Mouse (Mus musculus) c-Kit-positive CD71-negative TER-119-negative erythroid progenitor cells, embryonic 14.5 days (primary cell): ENCODE measurements around the gene Lgals1.
"Not testable (repeated sequence)": the region's sequence is repeated elsewhere in the genome, so short reads cannot be mapped to it uniquely, and the experiment has no call there.

Experiments
- DNase-seq: peaks from one replicate; pipeline ENCODE4 v3.0.0-alpha.2; 2013; ENCODE audit warnings: low read depth

Gene Lgals1

DNA sequence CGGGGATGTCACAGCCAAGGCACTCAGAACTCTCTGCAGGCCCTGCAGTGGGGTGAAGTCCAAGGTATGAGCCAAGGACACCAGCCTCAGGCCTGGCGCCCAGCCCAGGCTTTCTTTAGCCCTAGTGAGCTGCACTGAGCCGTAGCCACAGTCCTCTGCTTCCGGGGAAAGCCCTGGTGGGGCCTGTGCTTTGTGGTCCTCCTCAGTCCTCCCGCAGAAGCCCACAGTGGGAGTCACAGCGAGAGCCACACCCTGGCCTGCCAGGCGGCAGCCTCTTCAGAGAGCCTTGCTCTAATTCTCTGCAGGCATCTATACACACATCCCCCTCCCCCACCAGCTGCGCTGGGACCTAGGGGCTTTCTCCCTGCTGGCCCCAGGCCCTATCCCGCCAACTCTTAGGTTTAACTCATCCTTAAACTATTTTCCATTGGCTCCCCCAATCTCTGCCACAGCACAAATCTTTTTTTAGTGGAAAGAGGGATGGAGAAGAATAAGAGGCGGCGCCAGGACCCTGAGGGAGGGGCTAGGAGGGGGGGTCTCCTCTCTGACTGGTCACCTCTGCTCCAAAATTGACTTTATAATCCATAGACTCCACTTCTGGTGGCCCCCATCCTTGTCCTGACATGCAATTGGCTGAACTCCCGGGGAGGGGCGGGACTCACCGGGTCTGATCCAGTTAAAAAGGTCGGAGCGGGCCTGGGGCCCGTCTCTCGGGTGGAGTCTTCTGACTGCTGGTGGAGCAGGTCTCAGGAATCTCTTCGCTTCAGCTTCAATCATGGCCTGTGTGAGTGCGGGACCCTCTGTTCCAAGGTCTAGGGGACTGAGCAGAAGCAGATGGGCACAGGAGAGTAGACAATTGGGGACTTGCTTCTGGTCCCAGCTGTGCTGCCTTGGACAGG, at the start of gene Lgals1:
Gene Lgals1 (plus strand): TSS at position 705 of the 899 bp plus-strand sequence.
- DNase-seq: peak; percentile 75

DNA sequence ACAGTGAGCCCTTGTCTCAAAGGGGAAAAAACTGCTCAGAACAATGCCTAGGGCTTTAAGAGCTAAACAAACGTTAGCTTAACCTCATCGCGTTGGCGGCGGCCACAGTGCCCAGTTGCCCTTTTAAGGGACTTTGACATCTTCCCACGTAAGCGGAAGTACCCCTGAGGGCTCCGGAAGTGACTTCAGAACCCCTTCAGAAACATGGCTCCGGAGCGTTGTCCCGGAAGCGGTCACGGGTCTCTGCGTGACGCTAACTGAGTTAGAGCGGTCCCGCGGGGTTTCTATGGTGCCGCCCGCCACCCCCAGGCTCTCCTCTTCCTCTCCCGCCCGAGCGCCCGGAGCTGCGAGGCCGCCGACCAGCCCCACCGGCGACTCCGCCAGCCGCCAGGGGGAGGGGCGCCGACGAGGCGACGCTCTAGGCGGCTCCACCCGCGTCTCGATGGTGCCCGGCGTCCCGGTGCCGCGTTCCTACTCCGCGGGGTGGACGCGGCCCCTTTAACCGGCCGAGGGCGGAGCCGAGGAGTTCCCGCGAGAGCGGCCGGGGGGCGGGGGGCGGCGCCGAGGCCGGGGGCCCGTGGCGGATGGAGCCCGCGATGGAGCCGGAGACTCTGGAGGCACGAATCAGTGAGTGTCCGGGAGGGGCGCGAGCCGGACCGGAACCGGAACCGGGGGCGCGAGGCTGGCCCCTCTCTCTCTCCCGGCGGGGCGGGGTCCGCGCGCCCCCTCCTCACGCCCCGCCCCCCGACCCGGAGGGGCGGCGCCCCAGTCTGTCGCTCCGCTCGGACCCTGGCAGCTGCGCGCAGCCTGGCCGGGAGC, 49.3 kb upstream of the Lgals1 start, which contains the start of gene Gga1:
Gene Gga1 (plus strand): TSS at position 200 of the 819 bp plus-strand sequence.
- peak; percentile 95 for DNase-seq

DNA sequence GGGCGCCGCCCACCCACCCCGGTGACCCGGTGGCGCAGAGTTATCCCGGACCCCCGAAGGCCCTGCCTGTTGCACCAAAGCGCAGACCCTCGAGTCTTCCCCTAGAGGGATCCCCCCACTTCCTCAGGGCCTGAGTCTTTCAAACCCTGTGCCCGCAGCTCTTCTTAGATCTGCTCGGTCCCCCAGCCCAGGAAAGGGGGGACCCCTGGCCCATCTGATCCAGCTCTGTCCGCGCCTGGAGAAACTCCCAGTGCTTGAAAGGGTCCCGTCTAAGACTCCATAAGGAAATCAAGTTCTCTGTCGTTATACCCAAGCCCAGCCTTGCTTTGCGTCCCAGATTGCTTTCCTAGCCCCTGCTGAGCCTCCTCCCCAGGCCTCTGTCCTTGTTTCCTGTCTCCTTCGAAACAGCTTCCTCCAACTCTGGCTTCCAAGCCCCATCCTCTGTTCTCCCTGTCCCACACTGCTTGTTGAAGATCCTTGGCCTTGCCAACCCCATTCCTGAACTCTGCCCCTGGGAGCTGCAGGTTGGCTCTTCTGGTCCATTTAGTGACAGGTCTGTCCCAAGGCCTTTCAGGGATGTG, 48.6 kb upstream of the Lgals1 start:
- no peak for DNase-seq

DNA sequence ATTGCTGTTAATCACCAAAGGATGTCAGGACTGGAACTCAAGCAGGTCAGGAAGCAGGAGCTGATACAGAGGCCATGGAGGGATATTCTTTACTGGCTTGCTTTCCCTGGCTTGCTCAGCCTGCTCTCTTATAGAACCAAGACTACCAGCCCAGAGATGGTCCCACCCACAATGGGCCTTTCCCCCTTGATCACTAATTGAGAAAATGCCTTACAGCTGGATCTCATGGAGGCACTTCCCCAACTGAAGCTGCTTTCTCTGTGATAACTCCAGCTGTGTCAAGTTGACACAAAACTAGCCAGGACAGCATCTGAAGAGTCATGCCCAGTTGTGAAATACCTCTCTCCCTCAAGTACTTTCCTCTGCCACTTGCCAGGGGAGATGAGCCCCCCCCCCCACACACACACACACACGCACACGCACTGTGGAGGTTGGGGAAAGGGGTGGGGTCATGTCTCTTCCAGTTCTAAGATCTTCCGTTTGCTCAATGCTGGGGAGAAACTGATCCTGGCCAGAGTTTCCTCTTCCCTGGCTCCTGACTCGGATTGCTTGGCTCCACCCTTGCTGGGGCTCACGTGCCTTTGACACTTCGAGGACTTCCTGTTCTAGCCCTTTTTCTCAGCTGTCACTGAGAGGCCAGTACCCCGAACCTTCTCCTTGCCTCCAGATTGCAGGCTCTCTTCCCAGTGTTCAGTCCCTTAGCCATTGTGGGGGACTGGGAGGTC, 47.6 kb upstream of the Lgals1 start:
- not testable (repeated sequence) for DNase-seq

DNA sequence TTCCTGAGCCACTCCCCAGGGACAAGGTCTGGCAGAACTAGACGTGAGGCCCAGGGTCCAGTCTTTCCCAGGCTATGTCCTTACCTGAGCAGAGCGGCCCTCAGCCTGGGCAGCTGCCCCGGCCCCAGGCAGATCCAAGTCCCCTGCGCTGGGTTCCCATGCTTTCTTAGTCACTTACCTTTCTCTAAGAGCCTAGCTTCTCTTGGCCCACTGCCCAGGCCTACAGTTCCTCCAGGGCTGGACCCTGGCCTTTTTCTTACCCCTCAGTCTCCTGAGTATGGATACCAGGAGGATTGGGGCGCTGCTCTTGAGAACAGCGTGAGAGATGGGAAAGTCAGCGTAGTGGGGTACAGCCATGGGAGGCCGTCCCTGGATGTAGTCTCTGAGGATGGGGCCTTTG, 46.1 kb upstream of the Lgals1 start:
- no peak for DNase-seq

DNA sequence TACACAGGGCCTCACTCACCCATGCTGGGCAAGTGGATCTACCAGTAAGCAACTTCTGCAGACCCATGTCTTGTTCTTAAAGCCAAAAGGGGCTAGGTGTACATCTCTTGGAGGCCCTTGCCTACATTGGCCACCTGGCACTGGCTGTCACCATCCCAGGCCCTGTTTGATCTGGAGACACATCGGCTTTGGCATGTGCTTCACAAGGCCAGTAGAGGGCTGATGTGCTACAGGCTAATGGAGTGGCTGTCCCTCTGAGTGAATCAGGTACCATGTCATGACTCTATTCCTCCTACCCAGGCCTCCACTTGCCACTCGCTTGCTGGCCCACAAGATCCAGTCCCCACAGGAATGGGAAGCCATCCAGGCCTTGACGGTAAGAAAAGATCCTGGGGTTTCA, 44.7 kb upstream of the Lgals1 start:
- DNase-seq: no peak

DNA sequence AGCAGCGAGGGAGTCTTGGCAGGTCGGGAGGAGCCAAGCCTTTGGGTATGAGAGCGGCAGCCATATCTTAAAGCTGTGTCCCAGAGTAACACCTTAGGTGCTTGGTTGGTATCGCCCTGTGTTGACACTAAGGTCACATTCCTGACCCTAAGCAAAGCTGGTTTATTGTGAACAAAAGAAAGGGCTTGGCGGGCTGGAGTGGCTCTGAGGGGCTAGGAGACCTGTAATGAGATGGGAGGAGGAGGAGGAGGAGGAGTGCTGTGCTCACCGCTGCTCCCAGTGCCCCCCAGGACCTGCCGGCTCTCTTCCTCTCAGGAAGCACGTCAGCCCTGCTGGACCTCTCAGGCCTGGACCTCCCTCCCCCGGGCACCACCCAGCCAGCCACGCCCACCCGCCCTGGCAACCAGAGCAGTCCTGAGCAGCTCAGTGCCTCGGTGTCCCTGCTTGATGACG, 37.1 kb upstream of the Lgals1 start:
- DNase-seq: no peak

DNA sequence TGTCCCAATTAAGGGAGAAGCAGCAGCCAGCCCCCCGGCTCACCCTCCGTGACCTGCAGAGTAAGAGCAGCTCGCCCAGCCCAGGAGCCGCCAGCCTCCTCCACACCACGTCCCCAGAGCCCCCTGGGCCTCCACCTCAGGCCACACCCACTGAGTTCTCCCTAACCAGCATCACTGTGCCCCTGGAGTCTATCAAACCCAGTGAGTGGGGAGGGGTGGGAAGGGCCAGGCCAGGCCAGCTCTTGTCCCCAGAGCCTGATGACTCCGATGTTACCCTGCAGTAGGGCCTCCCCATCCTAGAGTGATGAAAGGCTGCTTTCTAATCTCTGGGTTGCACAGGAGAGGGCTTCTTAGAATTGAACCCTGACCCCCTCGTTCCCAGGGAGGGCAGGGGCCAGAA, 34.1 kb upstream of the Lgals1 start:
- no peak for DNase-seq

DNA sequence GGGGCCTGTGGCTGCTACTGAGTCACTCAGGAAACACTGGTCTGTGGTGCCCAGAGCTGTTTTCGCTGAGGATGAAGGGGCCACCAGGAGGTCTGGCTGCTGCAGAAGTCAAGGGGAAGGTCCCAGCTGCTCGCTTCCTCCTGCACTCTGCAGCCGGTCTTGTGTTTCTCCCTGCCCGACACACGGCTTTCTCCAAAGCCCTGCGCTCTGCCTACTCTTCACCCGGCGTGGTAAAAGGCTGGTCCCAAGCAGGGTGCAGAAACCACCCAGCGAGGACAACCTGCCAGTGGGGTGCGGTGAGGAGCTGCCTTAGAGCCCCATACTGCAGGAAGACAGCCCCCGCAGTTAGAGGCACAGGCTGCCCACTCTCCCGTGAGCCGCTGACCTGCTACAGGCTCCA, 31.8 kb upstream of the Lgals1 start:
- no peak for DNase-seq

DNA sequence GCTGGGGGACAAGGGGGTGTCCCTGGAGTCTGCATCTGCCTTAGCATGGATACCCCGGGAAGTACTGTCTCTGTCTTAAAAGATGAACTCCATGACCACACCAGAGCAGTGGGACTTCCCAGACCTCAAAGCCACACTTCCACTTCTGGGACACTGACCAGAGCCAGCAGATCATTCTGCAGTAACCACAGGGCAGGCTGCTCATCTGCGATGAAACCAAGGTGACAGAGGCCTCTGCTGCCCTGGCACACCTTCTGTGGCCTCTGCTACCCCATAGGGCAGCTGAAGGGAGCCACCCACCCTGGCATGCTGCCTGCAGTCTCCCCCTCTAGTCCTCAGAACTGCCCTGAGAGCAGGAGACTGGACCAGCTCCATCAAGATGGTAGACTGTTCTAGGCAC, 30.8 kb upstream of the Lgals1 start:
- no peak for DNase-seq

DNA sequence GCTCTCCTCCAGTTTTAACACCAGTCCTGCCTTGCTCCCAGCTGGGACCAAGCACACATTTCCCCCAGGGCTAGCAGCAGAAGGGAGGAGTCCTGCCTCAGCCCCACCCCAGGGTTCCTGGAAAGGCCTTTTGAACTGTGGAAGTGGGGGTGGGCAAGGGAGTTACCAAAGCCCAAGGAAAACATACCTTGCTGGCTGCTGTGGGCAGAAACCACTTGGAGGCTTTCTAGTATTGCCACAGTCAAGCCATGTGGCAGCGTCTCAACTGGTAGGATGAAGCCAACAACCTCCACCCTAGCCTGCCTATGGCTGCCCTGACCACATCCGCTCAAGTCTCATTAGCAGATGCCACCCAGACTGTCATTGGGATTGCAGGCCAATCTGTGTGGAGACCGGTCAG, 30.4 kb upstream of the Lgals1 start:
- no peak for DNase-seq

DNA sequence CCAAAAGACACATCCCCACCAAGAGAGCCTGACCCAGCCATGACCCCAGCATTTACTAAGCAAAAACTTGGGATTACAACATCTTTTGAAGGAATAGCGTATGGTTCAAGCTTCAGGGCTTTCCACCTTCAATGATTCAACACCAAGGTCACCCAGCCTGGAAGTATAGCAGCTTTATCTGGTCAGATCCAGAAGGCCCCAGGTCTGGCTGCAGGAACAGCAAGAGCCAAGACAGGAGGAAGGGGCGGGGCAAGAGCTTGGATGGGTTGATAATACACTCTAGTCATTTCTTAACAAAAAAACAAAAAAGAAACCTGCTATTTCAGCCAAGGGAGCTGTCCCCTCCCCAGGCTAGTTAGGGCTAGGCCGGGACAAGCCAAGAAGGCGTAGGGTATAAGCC, 29.0 kb upstream of the Lgals1 start:
- no peak for DNase-seq

DNA sequence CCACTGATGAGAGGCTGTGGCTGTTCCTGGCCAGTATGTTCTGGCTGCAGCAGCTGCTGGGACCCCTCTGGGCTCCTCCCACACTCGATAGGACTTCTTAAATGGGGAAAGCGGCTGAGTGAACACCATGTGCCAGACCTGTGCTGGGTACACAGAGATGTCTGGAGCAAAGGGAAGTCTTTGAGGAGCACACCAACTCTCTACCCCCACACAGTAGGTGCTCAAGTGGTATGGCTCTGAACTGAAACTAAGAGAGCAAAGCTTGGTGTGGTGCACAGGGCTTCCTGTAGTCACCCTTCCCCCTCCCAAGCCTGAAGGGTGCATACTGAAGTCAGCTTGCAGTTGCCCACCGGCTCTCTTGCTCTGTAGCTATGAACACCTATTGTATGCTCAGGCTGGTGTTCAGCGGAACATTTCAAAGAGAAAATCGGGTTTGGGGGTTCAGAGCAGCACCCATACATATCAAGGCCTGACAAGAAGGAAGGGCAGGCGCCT, 28.0 kb upstream of the Lgals1 start:
- DNase-seq: no peak

DNA sequence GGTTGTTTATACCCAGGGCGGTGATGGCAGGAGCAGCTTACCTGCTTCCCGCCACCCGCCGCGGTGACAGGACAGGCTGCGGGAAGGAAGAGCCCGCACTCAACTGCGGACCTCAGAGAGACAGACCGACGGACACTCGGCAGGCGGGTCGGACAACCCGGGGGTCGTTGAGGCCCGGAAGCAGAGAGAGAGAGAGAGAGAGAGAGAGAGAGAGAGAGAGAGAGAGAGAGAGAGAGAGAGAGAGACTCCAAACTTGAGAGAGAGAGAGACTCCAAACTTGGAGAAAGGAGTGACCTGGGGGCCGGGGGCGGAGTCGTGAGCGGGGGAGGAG, 27.2 kb upstream of the Lgals1 start, which contains the start of gene Gm49510:
Gene Gm49510 (plus strand): TSS at position 259 of the 331 bp plus-strand sequence.
- no peak for DNase-seq

DNA sequence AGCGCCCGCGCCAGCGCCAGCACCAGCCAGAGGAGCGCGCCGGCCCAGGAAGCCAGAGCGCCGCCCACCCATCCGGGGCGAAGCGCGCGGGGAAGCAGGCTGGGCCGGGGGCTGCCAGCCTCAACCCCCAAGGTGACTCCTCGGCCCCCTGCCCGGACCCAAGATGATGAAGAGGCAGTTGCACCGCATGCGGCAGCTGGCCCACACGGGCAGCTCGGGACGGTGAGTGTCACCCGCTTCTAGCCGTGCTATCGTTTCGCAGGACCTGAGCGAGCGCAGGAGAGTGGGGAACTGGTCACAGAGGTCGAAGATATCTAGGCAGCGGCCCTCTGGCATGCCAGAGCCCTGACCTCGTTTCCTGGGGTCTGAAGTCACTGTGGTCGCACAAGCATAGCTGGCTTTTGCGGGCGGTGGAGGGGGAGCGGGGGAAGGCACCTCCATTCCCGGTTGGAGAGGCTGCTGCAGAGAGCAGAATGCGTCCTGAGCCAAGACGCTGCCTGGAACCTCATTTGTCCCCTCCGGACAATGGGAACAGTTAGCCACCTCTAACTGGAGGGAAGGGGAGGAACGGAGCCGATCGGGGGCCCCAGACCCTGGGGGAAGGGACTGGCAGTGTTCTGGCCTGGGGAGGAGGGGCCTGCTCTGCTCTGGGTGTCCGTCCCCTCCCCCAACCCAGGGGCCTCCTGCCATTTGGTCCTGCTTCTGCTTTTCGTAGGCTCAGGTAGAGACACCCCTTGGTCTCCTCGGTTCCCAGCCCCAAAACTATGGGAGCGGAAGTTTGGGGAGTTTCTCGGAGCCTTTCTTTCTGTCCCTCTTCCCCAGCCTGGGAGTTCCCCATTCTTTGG, 26.6 kb upstream of the Lgals1 start, which contains the start of gene Sh3bp1:
Gene Sh3bp1 (plus strand): TSS at position 29 of the 845 bp plus-strand sequence.
- no peak for DNase-seq

DNA sequence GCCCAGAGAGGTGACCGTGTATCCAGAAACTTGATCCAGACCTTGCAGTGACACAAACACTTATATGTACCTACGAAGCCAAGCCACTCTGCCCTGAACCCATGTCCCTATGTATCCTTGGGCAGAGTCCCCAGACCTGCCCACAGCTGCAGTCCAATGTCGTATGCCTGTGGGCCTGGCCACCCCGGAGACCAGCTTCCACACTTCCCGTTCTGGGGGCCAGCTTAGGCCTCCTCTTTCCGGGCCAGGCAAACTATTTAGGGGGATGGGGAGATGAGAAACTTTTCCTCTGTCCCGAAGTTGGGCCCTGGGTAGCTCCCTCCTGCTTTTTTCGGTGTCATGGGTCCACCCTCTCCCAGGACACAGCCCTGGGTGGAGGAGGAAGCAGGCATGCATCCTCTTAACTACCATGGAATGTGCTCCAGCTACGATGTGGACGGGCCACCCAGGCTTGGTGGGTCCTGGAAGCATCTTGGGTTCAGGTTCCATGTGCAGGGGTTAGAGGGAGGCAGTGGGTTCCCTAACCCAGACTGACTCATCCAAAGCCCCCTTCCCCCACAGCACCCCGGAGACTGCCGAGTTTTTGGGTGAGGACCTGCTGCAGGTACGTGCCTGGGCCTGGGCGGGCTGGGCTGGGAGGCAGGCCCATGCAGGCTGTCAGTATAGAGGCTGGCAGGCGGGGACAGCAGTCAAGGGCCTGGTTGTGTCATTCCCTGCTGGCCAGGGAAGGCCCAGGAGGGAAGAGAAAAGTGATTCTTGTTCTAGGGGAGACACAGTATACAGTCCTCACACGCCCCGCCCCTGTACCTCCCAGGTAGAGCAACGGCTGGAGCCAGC, 25.7 kb upstream of the Lgals1 start:
- no peak for DNase-seq

DNA sequence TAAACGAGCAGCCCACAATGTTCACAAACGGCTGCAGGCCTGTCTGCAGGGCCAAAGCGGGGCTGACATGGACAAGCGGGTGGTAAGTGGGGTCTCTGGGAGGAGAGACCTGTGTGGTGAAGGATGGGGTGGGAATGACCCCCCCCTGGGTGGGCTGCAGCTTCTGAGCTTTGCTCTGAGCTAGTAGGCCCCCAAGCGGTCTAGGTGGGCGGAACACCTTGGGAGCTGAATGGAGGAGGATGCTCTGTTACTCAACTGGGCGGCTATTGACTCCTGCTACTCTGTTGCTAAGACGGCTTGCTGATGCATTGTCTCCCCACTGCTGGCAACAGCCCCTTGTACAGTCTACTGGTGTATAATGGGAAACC, 25.1 kb upstream of the Lgals1 start:
- DNase-seq: no peak

DNA sequence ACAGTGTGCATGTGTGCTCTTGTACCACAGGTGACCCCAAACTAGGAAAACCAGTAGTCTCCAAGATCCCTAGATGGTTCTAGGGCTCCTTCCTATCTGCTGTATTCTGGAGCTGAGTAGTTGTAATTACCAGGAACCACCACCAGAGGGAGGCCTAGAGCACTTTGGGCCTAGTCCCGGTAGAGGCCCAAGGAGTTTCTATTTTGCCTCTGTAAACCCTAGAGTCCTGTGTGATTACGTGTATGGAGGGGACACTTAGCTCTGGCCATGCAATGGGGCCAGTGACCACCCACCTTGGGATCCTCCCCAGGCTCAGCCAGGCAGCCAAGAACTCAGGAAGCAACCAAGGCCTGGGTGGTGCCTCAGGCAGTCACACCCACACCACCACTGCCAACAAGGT, 23.3 kb upstream of the Lgals1 start:
- DNase-seq: peak; percentile 86

DNA sequence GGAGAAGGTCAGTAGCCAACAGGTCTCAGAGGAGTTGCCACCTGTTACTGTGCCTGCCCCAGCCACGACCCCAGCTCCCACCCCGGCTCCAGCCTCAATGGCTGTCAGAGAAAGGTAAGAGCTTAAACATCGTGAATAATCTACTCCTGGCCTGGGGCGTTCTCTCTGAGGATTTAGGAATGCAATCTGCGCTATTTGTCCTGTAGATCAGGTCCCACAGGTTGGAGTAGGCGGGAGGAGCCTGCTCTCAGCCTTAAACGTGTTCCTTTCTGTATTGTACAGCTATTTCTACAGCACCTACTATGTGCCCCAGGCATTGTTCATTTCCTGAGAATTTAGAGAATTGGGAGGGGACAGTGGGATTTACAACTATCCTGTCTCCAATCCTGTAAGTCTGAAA, 18.1 kb upstream of the Lgals1 start:
- DNase-seq: no peak

DNA sequence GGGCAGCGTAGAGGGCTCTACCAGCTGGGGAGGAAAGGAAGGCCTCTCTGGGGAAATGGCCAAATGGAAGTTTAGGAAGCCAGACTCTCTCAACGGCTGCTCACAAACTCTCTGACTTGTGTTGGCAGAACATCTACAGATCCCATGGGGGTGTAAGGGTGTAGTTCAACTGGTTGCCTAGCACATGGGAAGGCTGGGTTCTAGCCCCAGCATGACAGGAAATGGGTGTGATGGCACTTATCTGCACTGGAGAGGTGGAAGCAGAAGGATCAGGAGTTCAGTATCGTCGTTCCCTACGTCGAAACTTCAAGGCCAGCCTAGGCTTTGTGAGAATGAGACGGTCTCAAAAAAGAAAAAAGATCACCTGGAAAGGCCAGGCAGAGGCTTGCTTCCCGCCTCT, 17.5 kb upstream of the Lgals1 start:
- DNase-seq: no peak
